Mouse (Mus musculus): Measurements from ENCODE around the gene Cfap61. TPM values are rescaled to one million over a fixed set of nuclear protein-coding genes. Genes with fewer than 3 reads are reported as not detected.

The Cfap61 gene
- polyA plus RNA-seq, 1 experiment from 2014 or later, result 1.2 TPM

DNA sequence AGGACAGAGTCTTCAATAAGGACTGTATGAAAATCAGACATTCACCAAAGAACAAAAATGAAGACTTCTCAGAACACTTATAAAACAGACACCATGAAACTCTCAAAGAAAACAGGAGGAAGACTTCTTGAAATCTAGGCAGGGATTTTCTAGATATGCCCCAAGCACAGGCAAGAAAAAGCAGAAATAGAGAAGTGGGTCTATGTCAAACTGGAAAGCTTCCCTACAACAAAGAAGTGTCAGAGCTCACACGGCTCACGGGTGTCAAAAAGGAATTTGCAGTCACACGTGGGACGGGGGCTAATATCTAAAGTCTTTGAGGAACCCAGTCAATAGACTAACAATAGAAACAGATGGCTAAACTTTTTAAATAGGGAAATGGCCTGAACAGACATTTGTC, 276.4 kb downstream of the Cfap61 start:
- H3K4me1 ChIP-seq, result no peaks in the 10 kb centered on the region
- no peak overlapping the region for H3K9ac ChIP-seq
- no peak overlapping the region for H3K4me3 ChIP-seq
- no peak overlapping the region for H3K27ac ChIP-seq
- H3K27me3 ChIP-seq, result peaks cover 34% of the 10 kb centered on the region
- no peak for ATAC-seq (ENCODE audit: borderline replicate concordance, extremely low read depth, low FRiP score, low TSS enrichment)
- no peaks in the 10 kb centered on the region for H3K36me3 ChIP-seq
- no peak overlapping the region for H3K4me2 ChIP-seq
- 51% methylated on average over 4 of the region's 4 CpGs for WGBS
- no peaks in the 10 kb centered on the region for H3K9me3 ChIP-seq

DNA sequence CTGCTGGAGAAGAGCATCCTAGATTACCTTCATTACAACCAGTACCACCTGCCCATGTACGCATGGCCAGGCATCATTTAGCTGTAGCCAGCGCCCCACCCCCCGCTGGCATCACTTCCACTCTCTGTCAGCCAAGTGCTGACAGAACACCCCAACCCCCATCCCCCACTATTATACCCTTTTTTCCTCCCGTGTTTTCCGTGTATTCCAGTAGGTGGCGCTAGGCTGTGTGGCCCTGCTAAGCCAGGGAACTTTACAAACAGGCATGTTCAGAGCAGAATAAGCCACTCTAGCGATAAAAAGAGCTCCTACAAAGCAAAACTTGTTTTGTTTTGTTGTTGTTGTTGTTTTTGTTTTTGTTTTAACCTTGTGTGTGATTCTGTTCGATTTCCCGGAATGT, 280.1 kb downstream of the Cfap61 start:
- Histone ChIP-seq H3K27ac (no peak overlapping the region), H3K27me3 (peaks cover 69% of the 10 kb centered on the region), H3K9ac (no peak overlapping the region), H3K4me1 (peaks cover 19% of the 10 kb centered on the region), H3K4me2 (no peak overlapping the region), H3K36me3 (no peaks in the 10 kb centered on the region), H3K4me3 (no peak overlapping the region), H3K9me3 (no peaks in the 10 kb centered on the region)
- WGBS, result 3% methylated on average over 9 of the region's 9 CpGs
- no peak for ATAC-seq (ENCODE audit: borderline replicate concordance, extremely low read depth, low FRiP score, low TSS enrichment)

DNA sequence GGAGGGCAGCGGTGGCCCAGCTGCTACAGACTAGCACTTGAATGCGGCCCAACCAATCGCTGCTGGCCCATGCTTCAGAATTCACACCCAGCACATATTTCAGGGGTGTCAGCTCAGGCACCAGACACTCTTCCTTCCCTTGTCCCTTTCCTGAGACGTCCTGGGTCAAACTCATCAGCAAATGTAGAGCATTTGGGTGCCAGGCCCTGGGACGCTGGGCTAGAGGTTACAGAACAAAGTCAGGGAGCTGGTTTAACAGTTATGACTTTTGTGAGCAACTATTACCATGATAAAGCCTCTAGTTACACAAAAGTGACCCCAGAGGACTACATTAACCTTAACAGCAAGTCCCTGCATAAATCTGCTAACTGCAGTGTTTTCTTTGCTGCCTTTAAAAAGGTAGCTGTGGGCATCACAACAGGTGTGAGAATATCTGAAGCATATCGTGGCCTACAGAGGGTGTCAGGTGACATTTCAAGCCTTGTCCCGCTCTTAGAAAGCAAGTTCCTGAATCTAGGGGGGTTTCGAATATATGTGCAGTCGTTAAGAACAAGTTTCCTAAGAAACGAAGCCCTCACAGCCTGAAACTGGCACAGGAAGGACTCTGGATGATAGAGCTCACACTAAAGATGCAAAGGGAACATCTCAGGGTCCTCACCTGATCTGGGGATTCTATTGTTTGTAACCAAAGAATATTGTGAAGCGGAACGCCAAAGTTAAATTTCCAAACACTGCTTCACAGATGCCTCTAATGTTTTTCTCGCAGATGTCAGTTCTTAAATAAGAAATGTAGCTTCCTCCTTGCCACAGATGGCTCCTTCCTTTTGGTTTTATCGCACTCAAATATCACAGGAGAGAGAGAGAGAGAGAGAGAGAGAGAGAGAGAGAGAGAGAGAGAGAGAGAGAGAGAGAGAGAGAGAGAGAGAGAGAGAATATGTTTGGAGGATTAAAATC, 281.8 kb downstream of the Cfap61 start:
- Histone ChIP-seq H3K4me3 (no peak overlapping the region), H3K36me3 (no peaks in the 10 kb centered on the region), H3K4me2 (no peak overlapping the region), H3K27ac (no peak overlapping the region), H3K9ac (no peak overlapping the region), H3K27me3 (peaks cover 83% of the 10 kb centered on the region), H3K9me3 (no peaks in the 10 kb centered on the region), H3K4me1 (peaks cover 27% of the 10 kb centered on the region)
- no peak for ATAC-seq (ENCODE audit: borderline replicate concordance, extremely low read depth, low FRiP score, low TSS enrichment)
- WGBS, result 11% methylated on average over 14 of the region's 14 CpGs

DNA sequence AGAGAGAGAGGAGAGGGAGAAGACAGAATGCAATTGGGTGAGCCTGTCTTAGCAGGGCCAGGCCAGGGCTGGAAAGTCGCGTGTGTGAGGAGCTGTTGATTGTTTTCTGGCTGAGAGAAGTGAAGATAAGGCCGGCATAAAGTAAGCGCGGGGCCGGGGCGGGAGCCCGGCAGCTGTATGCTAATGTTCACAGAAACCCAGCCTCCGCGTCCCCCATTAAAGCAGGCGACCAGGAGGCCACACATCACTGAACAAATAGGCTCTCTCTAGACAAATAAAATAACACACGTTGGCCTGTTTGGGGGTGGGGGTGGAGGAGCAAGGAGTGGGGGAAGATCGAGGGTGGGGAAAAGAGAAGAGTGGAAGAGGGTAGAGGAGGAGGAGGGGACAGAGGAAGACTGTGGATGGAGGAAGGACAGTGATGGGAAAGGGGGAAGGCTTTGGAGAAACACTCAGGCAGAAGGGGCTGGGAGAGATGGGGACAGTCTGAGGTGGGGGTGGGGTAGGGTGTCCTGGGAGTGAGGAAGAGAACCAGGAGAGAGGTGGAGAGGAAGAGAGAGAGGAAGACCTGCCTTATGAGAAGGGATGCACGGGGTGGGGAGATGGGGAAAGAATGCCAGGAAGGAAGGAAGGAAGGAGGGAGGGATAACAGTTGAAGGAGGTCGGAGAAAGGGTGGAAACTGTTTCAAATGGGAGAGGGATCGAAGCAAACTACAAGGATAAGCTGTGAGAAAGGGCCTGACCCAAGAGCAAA, 282.8 kb downstream of the Cfap61 start:
- no peaks in the 10 kb centered on the region for H3K36me3 ChIP-seq

DNA sequence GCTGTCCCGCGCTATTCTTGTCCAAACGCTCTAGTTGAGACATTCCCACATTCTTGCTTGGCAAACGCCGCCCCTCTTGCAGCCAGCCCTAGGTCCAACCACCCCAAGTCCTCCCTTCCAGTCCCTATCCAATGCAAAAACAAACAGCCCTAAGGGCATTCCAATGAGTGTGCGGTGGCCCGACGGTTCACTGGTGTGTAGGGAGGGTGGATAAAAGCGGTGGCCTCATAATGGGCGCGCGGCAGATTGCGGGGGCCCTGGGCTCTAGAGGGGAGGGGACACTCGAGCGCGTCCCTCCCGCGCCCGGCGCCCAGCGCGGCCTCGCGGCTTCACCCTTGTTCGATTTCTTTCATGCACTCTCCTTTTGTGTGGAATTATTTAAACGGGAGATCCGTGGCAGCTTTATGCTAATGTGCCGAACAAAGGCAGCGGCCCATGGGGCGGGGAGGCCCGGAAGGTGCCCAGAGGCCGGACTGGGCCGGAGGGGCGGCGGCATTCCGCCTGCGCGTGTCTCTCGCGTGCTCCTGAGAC, 283.6 kb downstream of the Cfap61 start:
- Histone ChIP-seq H3K9me3 (no peaks in the 10 kb centered on the region), H3K27ac (no peak overlapping the region), H3K4me1 (peaks cover 44% of the 10 kb centered on the region), H3K4me3 (peak overlapping the region; percentile 22), H3K4me2 (peak overlapping the region; percentile 50), H3K36me3 (no peaks in the 10 kb centered on the region), H3K27me3 (peaks cover 93% of the 10 kb centered on the region), H3K9ac (no peak overlapping the region)
- under 1% methylated on average over 40 of the region's 40 CpGs for WGBS
- ATAC-seq (ENCODE audit: borderline replicate concordance, extremely low read depth, low FRiP score, low TSS enrichment), result no peak

More for the DNA sequence above, 282.8 kb downstream of the Cfap61 start:
- H3K4me1 ChIP-seq, result peaks cover 36% of the 10 kb centered on the region
- no peak overlapping the region for H3K9ac ChIP-seq
- no peak overlapping the region for H3K4me2 ChIP-seq
- H3K9me3 ChIP-seq, result no peaks in the 10 kb centered on the region
- H3K27me3 ChIP-seq, result peaks cover 91% of the 10 kb centered on the region
- ATAC-seq (ENCODE audit: borderline replicate concordance, extremely low read depth, low FRiP score, low TSS enrichment), result peak; percentile 72; the same call in 1 of the 2 replicates
- H3K27ac ChIP-seq, result no peak overlapping the region
- WGBS, result 2% methylated on average over 16 of the region's 16 CpGs
- H3K4me3 ChIP-seq, result no peak overlapping the region

DNA sequence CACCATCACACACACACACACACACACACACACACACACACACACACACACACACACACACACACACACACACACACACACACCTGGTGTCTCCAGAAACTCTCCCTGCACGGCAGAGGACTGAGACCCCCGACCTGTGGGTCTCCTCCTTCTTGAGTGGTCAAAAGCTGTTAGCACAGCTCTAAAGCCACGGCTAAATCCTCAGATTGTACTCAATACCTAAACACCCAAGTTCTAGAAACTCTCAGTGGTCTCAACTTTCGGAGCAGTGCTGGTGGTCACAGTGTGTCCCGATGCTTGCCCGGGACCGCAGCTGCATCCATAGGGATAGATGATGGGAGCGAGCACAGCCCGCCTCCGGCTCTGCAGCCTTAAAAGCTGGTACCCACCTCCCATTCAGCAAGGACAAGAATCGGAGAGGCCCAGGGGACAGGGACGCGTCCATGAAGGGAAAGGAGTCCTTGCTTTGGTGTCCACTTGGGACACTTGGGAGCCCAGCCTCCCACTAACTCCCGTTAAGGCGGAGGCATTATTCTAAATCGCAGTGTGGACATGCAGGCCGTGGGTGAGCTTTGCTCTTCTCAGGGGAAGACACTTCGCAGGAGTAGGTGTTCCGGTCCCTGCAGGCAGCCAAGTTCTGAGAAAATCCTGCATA, 284.4 kb downstream of the Cfap61 start:
- Histone ChIP-seq H3K4me1 (peaks cover 48% of the 10 kb centered on the region), H3K27me3 (peaks cover 94% of the 10 kb centered on the region), H3K4me3 (no peak overlapping the region), H3K9me3 (no peaks in the 10 kb centered on the region), H3K36me3 (no peaks in the 10 kb centered on the region), H3K27ac (no peak overlapping the region), H3K9ac (no peak overlapping the region), H3K4me2 (no peak overlapping the region)
- no peak for ATAC-seq (ENCODE audit: borderline replicate concordance, extremely low read depth, low FRiP score, low TSS enrichment)
- WGBS, result 2% methylated on average over 19 of the region's 19 CpGs

DNA sequence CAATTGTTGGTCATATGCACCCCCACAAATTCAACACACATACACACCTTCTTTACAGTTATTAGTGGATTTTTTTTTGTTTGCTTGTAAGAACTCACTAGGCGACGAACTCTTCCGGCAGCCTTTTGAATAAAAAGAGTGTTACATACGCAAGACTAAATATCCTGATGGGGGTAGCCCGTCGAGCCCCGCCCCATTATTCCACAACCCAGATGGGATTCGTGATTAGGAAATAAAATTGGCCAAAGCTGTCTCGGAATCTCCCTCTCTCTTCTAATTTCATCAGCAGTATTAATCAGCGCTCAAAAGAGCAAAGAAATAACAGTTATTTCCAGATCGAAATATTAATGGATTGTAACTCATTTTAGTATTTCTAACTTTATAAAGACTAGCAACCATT, 285.2 kb downstream of the Cfap61 start:
- no peak for ATAC-seq (ENCODE audit: borderline replicate concordance, extremely low read depth, low FRiP score, low TSS enrichment)
- Histone ChIP-seq H3K9ac (no peak overlapping the region), H3K4me2 (no peak overlapping the region), H3K27ac (no peak overlapping the region), H3K4me1 (peaks cover 48% of the 10 kb centered on the region), H3K36me3 (no peaks in the 10 kb centered on the region), H3K9me3 (no peaks in the 10 kb centered on the region), H3K4me3 (no peak overlapping the region), H3K27me3 (peaks cover 95% of the 10 kb centered on the region)
- 14% methylated on average over 11 of the region's 11 CpGs for WGBS

DNA sequence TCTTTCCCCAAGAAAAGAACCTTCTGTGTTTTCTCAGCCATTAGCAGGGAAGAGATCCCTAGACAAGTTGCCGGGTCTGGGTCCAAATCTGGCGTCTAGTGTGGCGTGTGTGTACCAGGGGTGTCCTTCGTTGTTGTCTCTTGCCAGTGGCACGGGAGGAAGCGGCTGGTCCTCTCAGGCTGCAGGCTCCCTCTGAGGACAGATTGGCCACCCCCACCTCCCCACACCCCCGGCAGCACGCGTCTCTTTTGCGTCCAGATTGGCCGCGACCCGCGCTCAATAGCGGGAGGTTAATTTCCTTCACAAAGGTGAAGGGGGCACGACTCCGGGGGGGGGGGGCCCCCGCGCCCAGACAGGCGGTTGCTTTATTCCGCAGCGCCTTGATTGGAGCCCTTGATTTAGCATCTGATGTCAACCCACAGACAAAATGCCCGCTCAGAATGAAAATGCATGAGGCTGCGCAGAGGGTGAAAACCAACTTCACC, 286.0 kb downstream of the Cfap61 start:
- WGBS, result 1% methylated on average over 22 of the region's 24 CpGs
- H3K27me3 ChIP-seq, result peaks cover 95% of the 10 kb centered on the region
- H3K27ac ChIP-seq, result no peak overlapping the region
- peaks cover 48% of the 10 kb centered on the region for H3K4me1 ChIP-seq
- H3K4me2 ChIP-seq, result peak overlapping the region; percentile 97; the same call in 1 of the 2 replicates
- H3K9me3 ChIP-seq, result no peaks in the 10 kb centered on the region
- no peak overlapping the region for H3K9ac ChIP-seq
- no peaks in the 10 kb centered on the region for H3K36me3 ChIP-seq
- peak overlapping the region; percentile 47; the same call in 1 of the 2 replicates for H3K4me3 ChIP-seq
- ATAC-seq (ENCODE audit: borderline replicate concordance, extremely low read depth, low FRiP score, low TSS enrichment), result no peak

DNA sequence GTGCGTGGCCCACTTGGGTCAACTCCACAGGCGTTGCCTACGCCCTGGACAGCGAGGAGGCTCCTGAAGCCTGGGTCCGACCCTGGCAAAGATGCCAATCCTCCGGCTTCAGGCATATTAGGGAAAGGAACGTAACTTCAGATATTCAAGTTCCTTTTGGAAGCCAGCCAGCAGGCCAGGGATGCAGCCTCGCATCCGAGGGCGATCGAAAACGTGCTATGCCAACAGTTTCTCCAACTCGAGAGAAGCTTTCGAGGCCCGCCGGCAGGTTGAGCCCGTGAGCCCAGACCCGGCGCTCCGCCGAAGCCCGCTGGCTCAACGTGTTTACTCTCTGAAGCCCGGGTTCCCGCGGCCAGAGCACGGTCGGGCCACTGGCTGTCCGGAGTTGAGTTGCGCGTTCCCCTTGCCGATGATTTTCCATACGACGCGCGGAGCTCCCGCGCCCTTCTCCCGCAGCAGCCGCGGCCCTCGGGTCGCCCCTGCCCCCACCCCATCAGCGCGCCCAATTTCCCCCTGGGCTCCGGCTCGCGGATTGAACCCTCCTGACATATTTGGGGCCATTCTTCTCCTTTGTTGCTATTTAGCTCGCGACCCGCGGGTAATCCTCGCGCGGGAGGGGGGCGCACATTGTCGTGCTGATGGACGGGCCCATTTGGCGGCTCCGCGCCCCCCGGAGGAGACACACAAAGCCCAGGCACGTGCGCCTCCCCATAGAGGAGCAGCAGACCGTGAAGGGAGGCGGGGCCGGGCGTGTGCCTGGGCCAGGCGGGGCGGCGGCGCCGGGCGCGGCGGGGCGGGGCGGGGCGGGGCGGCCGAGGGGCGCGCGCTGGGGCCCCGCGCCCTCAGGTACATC, 286.7 kb downstream of the Cfap61 start, which contains the start of gene Insm1:
TSS of gene Insm1 (plus strand) at position 846 of the 853 bp plus-strand sequence.
- peak; percentile 17; the same call in 1 of the 2 replicates for ATAC-seq (ENCODE audit: borderline replicate concordance, extremely low read depth, low FRiP score, low TSS enrichment)
- H3K9me3 ChIP-seq, result no peaks in the 10 kb centered on the region
- no peak within 1 kb of the TSS for H3K9ac ChIP-seq
- peak within 1 kb of the TSS; percentile 47 for H3K4me3 ChIP-seq
- peak within 1 kb of the TSS; percentile 97 for H3K4me2 ChIP-seq
- no peak within 1 kb of the TSS for H3K27ac ChIP-seq
- peaks cover 95% of the 10 kb centered on the region for H3K27me3 ChIP-seq
- H3K4me1 ChIP-seq, result peaks cover 48% of the 10 kb centered on the region
- WGBS, result under 1% methylated on average over 65 of the region's 86 CpGs
- H3K36me3 ChIP-seq, result no peaks in the 10 kb centered on the region

DNA sequence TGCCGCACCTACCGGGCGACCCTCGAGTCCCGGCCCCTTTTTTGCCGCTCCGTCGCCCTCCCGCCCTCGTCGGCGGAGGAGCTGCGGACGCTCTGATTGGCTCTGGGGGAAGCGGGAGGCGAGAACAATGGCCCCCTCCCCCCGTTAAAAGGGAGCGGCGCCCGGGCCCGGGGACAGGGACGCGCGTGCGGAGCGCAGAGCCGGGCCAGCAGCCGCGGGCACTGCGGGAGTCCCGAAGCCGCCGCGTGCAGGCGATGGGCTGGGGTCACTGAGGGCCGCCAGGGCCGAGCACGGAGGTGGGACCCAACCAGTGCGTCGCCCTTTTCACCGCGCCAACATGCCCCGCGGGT, 287.3 kb downstream of the Cfap61 start:
- ATAC-seq (ENCODE audit: borderline replicate concordance, extremely low read depth, low FRiP score, low TSS enrichment), result peak; percentile 24; the same call in 1 of the 2 replicates
- under 1% methylated on average over 41 of the region's 44 CpGs for WGBS
- peaks cover 48% of the 10 kb centered on the region for H3K4me1 ChIP-seq
- peak overlapping the region; percentile 97 for H3K4me2 ChIP-seq
- peak overlapping the region; percentile 47 for H3K4me3 ChIP-seq
- no peak overlapping the region for H3K27ac ChIP-seq
- peaks cover 96% of the 10 kb centered on the region for H3K27me3 ChIP-seq
- H3K36me3 ChIP-seq, result no peaks in the 10 kb centered on the region
- no peak overlapping the region for H3K9ac ChIP-seq
- no peaks in the 10 kb centered on the region for H3K9me3 ChIP-seq
